Mouse (Mus musculus) kidney, adult 9 months (tissue): ENCODE data around the gene Tnk2.
A peak's percentile ranks its signal among the peaks of the same experiment; 100 is the strongest.

Source experiments
- DNase-seq: peaks from one replicate; pipeline ENCODE4 v3.0.0; 2022

Gene Tnk2

DNA sequence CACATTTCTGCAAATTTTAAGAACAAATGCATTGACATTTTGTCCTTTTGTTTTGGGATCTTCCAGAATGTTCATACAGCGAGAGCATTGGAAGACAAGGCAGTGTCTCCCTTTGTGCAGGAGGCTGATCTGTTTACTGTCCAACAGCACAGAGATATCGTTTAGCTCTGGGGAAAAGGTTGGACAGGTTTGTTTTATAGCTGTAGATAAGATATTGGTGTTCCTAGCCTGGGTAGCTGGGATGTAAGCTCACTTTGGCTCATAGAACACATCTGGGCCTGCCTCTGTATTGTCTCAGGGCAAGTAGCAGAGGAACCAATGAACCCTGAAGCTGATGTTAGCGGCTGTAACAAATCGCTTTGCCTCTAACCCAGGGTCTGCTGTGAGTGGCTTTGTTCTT is 80.1 kb downstream of the Tnk2 start:
- DNase-seq = no peak

DNA sequence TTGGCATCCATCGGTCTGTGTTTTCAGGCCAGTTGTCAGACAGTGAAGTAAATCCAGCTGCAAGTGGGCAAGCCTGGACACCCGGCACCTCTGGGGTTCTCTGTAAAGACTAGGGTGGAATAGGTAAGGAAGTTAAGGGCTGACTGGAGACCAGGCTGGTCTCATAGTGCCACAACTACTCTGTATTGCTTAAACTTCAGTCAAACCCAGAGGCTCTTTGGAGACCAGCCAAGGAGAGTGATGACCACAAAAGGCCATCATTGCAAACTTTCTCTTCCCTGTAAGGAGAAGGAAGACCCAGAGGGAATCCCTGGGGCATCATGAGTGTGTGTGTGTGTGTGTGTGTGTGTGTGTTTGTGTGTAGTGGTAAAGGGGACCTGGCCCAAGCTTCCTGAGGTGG is 80.6 kb downstream of the Tnk2 start:
- no peak for DNase-seq

DNA sequence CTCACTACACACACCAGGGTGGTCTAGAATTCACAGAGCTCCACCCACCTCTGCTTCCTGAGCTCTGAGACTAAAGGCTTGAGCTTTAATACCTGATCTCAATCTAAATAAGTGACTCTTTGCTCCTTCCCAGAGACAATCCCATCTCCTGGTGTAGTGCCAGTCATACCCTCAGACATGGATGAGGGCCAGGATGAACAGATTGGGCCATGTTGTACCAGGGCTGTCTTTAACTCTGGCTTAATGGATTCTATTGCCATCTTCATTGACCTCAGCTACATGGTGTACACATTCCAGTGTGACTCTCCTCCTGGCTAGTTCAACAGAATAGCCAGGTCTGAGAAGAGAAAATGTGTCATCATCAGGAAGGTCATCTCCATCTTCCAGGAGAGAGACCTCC is 82.8 kb downstream of the Tnk2 start:
- DNase-seq = no peak

DNA sequence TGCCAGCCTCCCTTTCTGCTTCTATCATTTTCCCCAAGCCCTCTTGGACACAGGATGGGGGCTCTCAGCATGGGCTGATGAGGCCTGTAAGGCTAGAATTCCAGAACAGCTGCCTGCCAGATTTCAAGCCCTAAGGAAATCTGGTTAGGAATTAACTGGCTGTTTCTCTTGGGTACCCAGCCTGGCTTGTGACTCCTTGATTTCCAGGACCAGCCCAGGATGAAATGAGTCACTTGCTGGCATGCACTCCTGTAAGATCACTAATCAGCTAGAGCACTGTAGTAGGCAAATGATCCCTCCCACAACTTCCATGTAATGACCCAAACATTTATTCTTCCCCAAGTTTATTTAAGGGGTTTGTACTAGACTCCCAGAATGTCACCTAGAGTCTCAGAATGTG is 84.6 kb downstream of the Tnk2 start:
- peak; percentile 59 for DNase-seq

DNA sequence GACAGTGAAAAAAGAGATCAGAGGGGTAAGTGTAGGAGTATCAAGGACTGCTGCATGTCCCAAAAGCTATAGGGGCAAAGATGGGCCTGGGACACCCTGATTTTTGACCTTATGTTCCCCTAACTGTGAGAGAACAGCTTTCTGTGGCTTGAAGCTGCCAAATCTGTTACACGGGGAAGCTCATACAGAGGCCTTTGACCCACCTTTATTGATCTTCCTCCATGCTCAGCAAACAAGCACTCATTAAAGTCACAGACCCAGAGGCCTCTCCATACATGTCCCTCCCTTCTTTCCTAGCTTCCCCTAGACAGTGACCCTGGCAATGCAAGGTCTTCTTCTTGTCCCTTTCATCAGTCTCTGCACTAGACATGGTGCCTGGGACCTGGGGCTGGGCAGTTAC is 85.1 kb downstream of the Tnk2 start:
- no peak for DNase-seq
